Comparison of ENCODE assay signal across 11 mouse cellular contexts in the genomic region with DNA sequence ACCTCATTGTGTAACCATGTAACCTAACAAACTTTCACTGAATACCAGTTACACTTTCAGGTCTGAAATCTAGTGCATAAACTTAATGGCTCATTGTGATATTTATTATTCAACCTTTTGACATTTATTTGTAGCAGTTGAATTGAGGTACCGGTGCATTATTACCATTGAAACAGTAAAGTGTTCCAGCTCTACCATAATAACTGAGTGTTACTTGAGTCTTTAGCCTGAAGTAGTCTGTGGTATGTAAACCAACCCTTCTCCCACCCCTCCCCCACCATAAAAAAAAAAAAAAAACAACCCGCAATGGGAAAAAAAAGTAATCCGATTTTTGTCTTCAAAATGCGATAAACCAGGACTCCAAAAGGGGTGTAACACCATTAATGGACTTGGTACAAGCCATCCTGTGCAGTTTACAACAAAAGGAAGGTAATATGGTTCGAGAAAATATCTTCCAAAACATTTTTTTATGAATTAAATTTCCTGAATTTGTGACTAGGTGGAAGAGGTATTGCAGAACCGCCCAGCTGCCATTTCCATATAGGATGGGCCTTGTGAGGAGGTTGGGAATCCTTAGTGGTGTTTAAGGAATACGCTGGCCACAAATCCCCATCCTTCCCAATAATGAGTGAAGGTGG. TPM values are rescaled to one million over a fixed set of nuclear protein-coding genes. Genes with fewer than 3 reads are reported as not detected.
DNase-seq lines count a peak whose midpoint lies in the region; ATAC-seq and TF ChIP-seq lines count a peak whose summit lies in the region.
"Had no signal": no experiment of that assay in that cellular context is flagged by ENCODE, and none has a peak within 500 bp of the region (broad histone marks: within the 10 kb centered on the region; RNA-seq: fewer than 3 reads in every experiment).

No protein-coding gene starts in this region.

- H3K4me2 ChIP-seq in CH12.LX (ENCODE audit: insufficient read depth, low read depth, poor library complexity, severe bottlenecking) = peak overlapping the region; percentile 75
- H3K4me2 ChIP-seq in forebrain, embryonic 14.5 days (ENCODE audit: low read length) = peak overlapping the region; percentile 94
- peak overlapping the region; percentile 71 for H3K4me2 ChIP-seq in limb, embryonic 15.5 days

- H3K36me3 ChIP-seq in heart, adult 2 months (ENCODE audit: control insufficient read depth, insufficient read depth, low read length) = peaks cover 14% of the 10 kb centered on the region
- no peaks in the 10 kb centered on the region for H3K36me3 ChIP-seq in CH12.LX (replicated peaks in 1 of 2; ENCODE audit: control insufficient read depth in 1 of 2, insufficient read depth in 1 of 2, low read length in 1 of 2)
- H3K36me3 ChIP-seq in forebrain, embryonic 14.5 days (ENCODE audit: control insufficient read depth, insufficient read depth, low read length) = no peaks in the 10 kb centered on the region; the same call in 1 of the 2 replicates
- no peaks in the 10 kb centered on the region for H3K36me3 ChIP-seq in limb, embryonic 15.5 days

- in situ Hi-C loops in CH12.LX (cut with MboI; ENCODE audit: low pct_ligation_motif_present, low pct_unique_long_range_greater_than_20kb, low sequenced_read_pairs) = loop anchor here (25.0 kb wide), 2 partner anchors 317 to 642 kb away; a partner anchor contains a TSS

- TF ChIP-seq RAD21 in CH12.LX (IDR thresholded peaks at IDR 0.05; ENCODE audit: low read depth, low read length) = no peak

- intact Hi-C loops in heart, adult 2 months (cut with DNase I) = loop anchor here (5.0 kb wide), 3 partner anchors 632 to 1612 kb away; a partner anchor contains a TSS
- intact Hi-C loops in heart, postnatal 10 days (cut with DNase I) = loop anchor here (5.0 kb wide), 2 partner anchors 632 to 722 kb away; a partner anchor contains a TSS

- no peaks in the 10 kb centered on the region for H3K27me3 ChIP-seq in heart, adult 2 months (ENCODE audit: control insufficient read depth, insufficient read depth, low read length)
- peaks cover 19% of the 10 kb centered on the region for H3K27me3 ChIP-seq in CH12.LX (replicated peaks)
- no peaks in the 10 kb centered on the region for H3K27me3 ChIP-seq in forebrain, embryonic 14.5 days (replicated peaks; ENCODE audit: control insufficient read depth, insufficient read depth, low read length)
- H3K27me3 ChIP-seq in limb, embryonic 15.5 days = no peaks in the 10 kb centered on the region

- no peak for TF ChIP-seq POLR2A in heart, adult 2 months (IDR thresholded peaks at IDR 0.05; ENCODE audit: insufficient read depth, low read depth, low read length)
- no peak for TF ChIP-seq POLR2A in CH12.LX (IDR thresholded peaks at IDR 0.05; ENCODE audit: low read depth, low read length)

- H3K9ac ChIP-seq in heart, adult 2 months (ENCODE audit: low read depth, low read length) = 0 out of 2 replicates have a peak overlapping the region, but pooled peaks have one; percentile 99
- 0 out of 2 replicates have a peak overlapping the region, but pooled peaks have one; percentile 6 for H3K9ac ChIP-seq in CH12.LX (ENCODE audit: insufficient read depth, low read depth)
- peak overlapping the region; percentile 100 for H3K9ac ChIP-seq in forebrain, embryonic 14.5 days (ENCODE audit: low read length)
- peak overlapping the region; percentile 97; the same call in 1 of the 2 replicates for H3K9ac ChIP-seq in limb, embryonic 15.5 days

- no peak for TF ChIP-seq EP300 in heart, adult 2 months (IDR thresholded peaks at IDR 0.05; ENCODE audit: insufficient read depth, low read depth, low read length)
- TF ChIP-seq EP300 in CH12.LX (IDR thresholded peaks at IDR 0.05; ENCODE audit: low read length) = no peak

- dilution Hi-C loops in CH12.LX (cut with MboI; ENCODE audit: extremely low pct_ligation_motif_present, extremely low pct_unique_long_range_greater_than_20kb, low sequenced_read_pairs) = no loop called here

- WGBS in heart, adult 2 months = 55% methylated on average over 7 of the region's 7 CpGs
- WGBS in forebrain, embryonic 14.5 days = under 1% methylated on average over 7 of the region's 7 CpGs
- WGBS in limb, embryonic 15.5 days = 6% methylated on average over 7 of the region's 7 CpGs

- no peak overlapping the region; the same call in 1 of the 2 replicates for H3K27ac ChIP-seq in heart, adult 2 months
- H3K27ac ChIP-seq in CH12.LX (ENCODE audit: insufficient read depth, low read depth) = no peak overlapping the region
- H3K27ac ChIP-seq in forebrain, embryonic 14.5 days (ENCODE audit: low read depth, low read length) = peak overlapping the region; percentile 100
- H3K27ac ChIP-seq in limb, embryonic 15.5 days = peak overlapping the region; percentile 99

- H3K4me3 ChIP-seq in heart, adult 2 months = peak overlapping the region; percentile 74
- no peak overlapping the region for H3K4me3 ChIP-seq in CH12.LX (replicated peaks in 1 of 3; ENCODE audit: low read depth in 2 of 3, low read length in 2 of 3, poor library complexity in 1 of 3)
- peak overlapping the region; percentile 98 for H3K4me3 ChIP-seq in forebrain, embryonic 14.5 days (ENCODE audit: low read depth, low read length)
- peak overlapping the region; percentile 80 for H3K4me3 ChIP-seq in limb, embryonic 15.5 days

- no peak for TF ChIP-seq CTCF in heart, adult 2 months (IDR thresholded peaks at IDR 0.05)
- no peak for TF ChIP-seq CTCF in CH12.LX (conservative IDR thresholded peaks at IDR 0.05 in 1 of 2, IDR thresholded peaks at IDR 0.05 in 1 of 2; ENCODE audit: low read depth in 2 of 2, low read length in 2 of 2)

- H3K79me2 ChIP-seq in heart, adult 2 months (replicated peaks; ENCODE audit: control insufficient read depth, insufficient read depth, low read length) = no peaks in the 10 kb centered on the region; the same call in 1 of the 2 replicates
- peaks cover 2% of the 10 kb centered on the region; the same call in 1 of the 2 replicates for H3K79me2 ChIP-seq in CH12.LX (replicated peaks; ENCODE audit: control insufficient read depth, extremely low read depth, insufficient read depth, poor library complexity, severe bottlenecking)

- no peaks in the 10 kb centered on the region for H3K9me3 ChIP-seq in CH12.LX (replicated peaks; ENCODE audit: low read length)
- no peaks in the 10 kb centered on the region for H3K9me3 ChIP-seq in forebrain, embryonic 14.5 days (replicated peaks; ENCODE audit: control insufficient read depth, low read length)
- no peaks in the 10 kb centered on the region for H3K9me3 ChIP-seq in limb, embryonic 15.5 days

- no peak for ATAC-seq in forebrain, embryonic 14.5 days
- ATAC-seq in limb, embryonic 15.5 days (ENCODE audit: insufficient number of reproducible peaks, low FRiP score, low TSS enrichment, low read depth) = no peak

- DNase-seq in heart, adult 2 months = no peak
- no peak for DNase-seq in heart, postnatal 10 days
- no peak for DNase-seq in CH12.LX (ENCODE audit: extremely low read depth)
- DNase-seq in forebrain, embryonic 14.5 days (ENCODE audit: low spot score) = peak; percentile 43
- no peak for DNase-seq in right cerebral cortex, postnatal 4 days
- DNase-seq in cerebellum, adult 8-10 months = no peak
- DNase-seq in right cerebral cortex, postnatal 25 days = no peak
- DNase-seq: adrenal gland, postnatal 14 days had no signal

- peaks cover 3% of the 10 kb centered on the region for H3K4me1 ChIP-seq in heart, adult 2 months (ENCODE audit: control insufficient read depth, insufficient read depth, low read length)
- H3K4me1 ChIP-seq in CH12.LX (ENCODE audit: control insufficient read depth in 1 of 2, insufficient read depth in 2 of 2) = peaks cover 2 to 36% of the 10 kb centered on the region in 2 experiments; a peak in 3 of 4 replicates
- H3K4me1 ChIP-seq in forebrain, embryonic 14.5 days (ENCODE audit: control insufficient read depth, insufficient read depth, low read length) = peaks cover 38% of the 10 kb centered on the region
- peaks cover 28% of the 10 kb centered on the region for H3K4me1 ChIP-seq in limb, embryonic 15.5 days

TF ChIP-seq in CH12.LX, 34 proteins besides CTCF, POLR2A, EP300 and RAD21 (continues in another document):
- TF ChIP-seq CHD1 (IDR thresholded peaks at IDR 0.05; ENCODE audit: low read depth, low read length) (no peak), CHD2 (IDR thresholded peaks at IDR 0.05; ENCODE audit: low read length) (0 out of 2 replicates have a peak, but pooled peaks have one; percentile 20)

RNA-seq across cellular contexts. Expression of a gene that starts 3.6 kb away (rescaled TPM):
- total RNA-seq in heart, adult 2 months (2021) = 1 to 10 TPM; 1.7 to 4.5 TPM
- polyA plus RNA-seq in heart, adult 2 months (2012; rRNA removed) = 2.0 and 3.7 TPM in 2 replicates
- 1 to 10 TPM; 4.8 to 5.7 TPM for total RNA-seq in heart, postnatal 10 days (2021)
- total RNA-seq in CH12.LX (2012; rRNA removed) (0.85 and 1.3 TPM in 2 replicates), CH12.LX (2014; rRNA removed) (0.35 and 0.59 TPM in 2 replicates)
- polyA plus RNA-seq in CH12.LX (2012; ENCODE audit: insufficient read length, low read depth) = 0.26 and 0.36 TPM in 2 replicates
- polyA plus RNA-seq in forebrain, embryonic 14.5 days (2014; fragmentation: Nextera tagmentation; extraction: Ambion mirVana) = 10.8 and 13.2 TPM in 2 replicates
- polyA plus RNA-seq in limb, embryonic 15.5 days (2015; fragmentation: Nextera tagmentation; extraction: Ambion mirVana) = 5.1 and 7.6 TPM in 2 replicates
- total RNA-seq: megakaryocyte progenitor cell, adult 5-6 weeks had no signal

RNA-seq across cellular contexts. Expression of a gene that starts 7.7 kb away (rescaled TPM):
- total RNA-seq in heart, adult 2 months (2021) = 1 to 10 TPM; 3.4 to 4.5 TPM
- 2.2 and 3.9 TPM in 2 replicates for polyA plus RNA-seq in heart, adult 2 months (2012; rRNA removed)
- 1 to 10 TPM; 3.0 to 4.2 TPM for total RNA-seq in heart, postnatal 10 days (2021)
- total RNA-seq in CH12.LX (2012; rRNA removed) (0.67 and 0.72 TPM in 2 replicates), CH12.LX (2014; rRNA removed) (0.15 and 0.22 TPM in 2 replicates)
- polyA plus RNA-seq in CH12.LX (2012; ENCODE audit: insufficient read length, low read depth) = 1.7 and 2.0 TPM in 2 replicates
- polyA plus RNA-seq in forebrain, embryonic 14.5 days (2014; fragmentation: Nextera tagmentation; extraction: Ambion mirVana) = 9.9 and 11.7 TPM in 2 replicates
- 13.0 and 16.8 TPM in 2 replicates for polyA plus RNA-seq in limb, embryonic 15.5 days (2015; fragmentation: Nextera tagmentation; extraction: Ambion mirVana)
- total RNA-seq: megakaryocyte progenitor cell, adult 5-6 weeks had no signal

RNA-seq across cellular contexts. Expression of a gene that starts 9.8 kb away (rescaled TPM):
- total RNA-seq in heart, adult 2 months (2021) = 10 to 100 TPM; 32.5 to 32.8 TPM
- polyA plus RNA-seq in heart, adult 2 months (2012; rRNA removed) = 20.6 and 23.3 TPM in 2 replicates
- total RNA-seq in heart, postnatal 10 days (2021) = 10 to 100 TPM; 40.6 to 43.1 TPM
- total RNA-seq in CH12.LX (2012; rRNA removed) (23.4 and 27.2 TPM in 2 replicates), CH12.LX (2014; rRNA removed) (22.0 and 23.0 TPM in 2 replicates)
- 36.6 and 39.2 TPM in 2 replicates for polyA plus RNA-seq in CH12.LX (2012; ENCODE audit: insufficient read length, low read depth)
- 38.7 and 43.5 TPM in 2 replicates for polyA plus RNA-seq in forebrain, embryonic 14.5 days (2014; fragmentation: Nextera tagmentation; extraction: Ambion mirVana)
- polyA plus RNA-seq in limb, embryonic 15.5 days (2015; fragmentation: Nextera tagmentation; extraction: Ambion mirVana) = 51.3 and 53.4 TPM in 2 replicates

RNA-seq across cellular contexts. Expression of a gene that starts 48.5 kb away (rescaled TPM):
- not detected for total RNA-seq in heart, adult 2 months (2021)
- polyA plus RNA-seq in heart, adult 2 months (2012; rRNA removed) = 0.51 TPM in 1 of 2 replicates, not detected in the other
- not detected for total RNA-seq in heart, postnatal 10 days (2021)
- total RNA-seq in CH12.LX (2012; rRNA removed) = not detected in 2 replicates
- not detected in 2 replicates for total RNA-seq in CH12.LX (2014; rRNA removed)
- not detected in 2 replicates for polyA plus RNA-seq in CH12.LX (2012; ENCODE audit: insufficient read length, low read depth)
- not detected in 2 replicates for polyA plus RNA-seq in forebrain, embryonic 14.5 days (2014; fragmentation: Nextera tagmentation; extraction: Ambion mirVana)
- polyA plus RNA-seq in limb, embryonic 15.5 days (2015; fragmentation: Nextera tagmentation; extraction: Ambion mirVana) = not detected in 2 replicates
- total RNA-seq: adrenal gland, postnatal 14 days; megakaryocyte progenitor cell, adult 5-6 weeks had no signal
- polyA plus RNA-seq: C2C12 had no signal

Comparison
In these comparisons a context has a peak if more than half of its experiments do, and no peak if none do; other contexts are left out.
1. H3K27ac ChIP-seq: peak in forebrain, embryonic 14.5 days (single experiment) and limb, embryonic 15.5 days (single experiment); none in heart, adult 2 months (single experiment) and CH12.LX (single experiment).
2. H3K4me3 ChIP-seq: peak in heart, adult 2 months (single experiment), forebrain, embryonic 14.5 days (single experiment) and limb, embryonic 15.5 days (single experiment); none in CH12.LX (0 of 3).
3. H3K9ac ChIP-seq: peak in every context shown above with its lines; median percentile 100 in forebrain, embryonic 14.5 days; 99 in heart, adult 2 months; 97 in limb, embryonic 15.5 days; 6 in CH12.LX.
4. Peak in every context shown above with its lines, with median percentiles within 50 percentile points of each other: H3K4me2 ChIP-seq.